Mouse (Mus musculus): ENCODE measurements around the gene Nipa1.

The Nipa1 gene

DNA sequence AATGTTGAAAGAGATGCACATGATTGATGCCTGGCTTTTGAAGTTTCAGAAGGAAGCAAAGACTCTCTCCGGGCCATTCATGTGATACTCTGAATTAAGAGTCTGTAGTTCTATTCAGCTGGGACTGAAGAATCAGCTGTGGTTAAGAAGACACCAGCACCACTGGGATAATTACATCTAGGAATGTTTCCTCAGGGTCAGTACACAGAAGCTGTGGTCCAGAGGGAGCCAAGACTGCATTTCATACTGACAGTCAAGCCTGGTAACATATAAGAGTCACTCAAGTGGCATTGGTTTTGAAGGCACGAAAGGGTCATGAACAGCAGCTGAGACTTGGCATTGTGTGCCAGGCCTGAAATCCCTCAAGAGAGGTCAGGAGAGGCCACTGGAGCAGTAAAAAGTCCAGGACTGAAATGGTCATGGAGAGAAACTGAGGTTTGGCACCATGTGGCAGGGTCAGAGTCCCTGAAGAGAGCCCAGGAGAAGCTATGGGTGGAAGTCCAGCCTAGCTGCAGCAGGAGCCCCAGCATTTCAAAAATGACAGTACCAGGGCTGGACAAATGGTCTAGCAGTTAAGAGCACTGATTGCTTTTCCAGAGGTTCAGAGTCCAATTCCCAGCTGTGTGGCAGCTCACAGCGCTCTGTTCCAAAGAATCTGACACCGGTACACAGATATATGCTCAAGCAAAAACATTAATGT is 9.3 kb downstream of the Nipa1 start:
- DNase-seq (ENCODE audit: low spot score), result no peak

DNA sequence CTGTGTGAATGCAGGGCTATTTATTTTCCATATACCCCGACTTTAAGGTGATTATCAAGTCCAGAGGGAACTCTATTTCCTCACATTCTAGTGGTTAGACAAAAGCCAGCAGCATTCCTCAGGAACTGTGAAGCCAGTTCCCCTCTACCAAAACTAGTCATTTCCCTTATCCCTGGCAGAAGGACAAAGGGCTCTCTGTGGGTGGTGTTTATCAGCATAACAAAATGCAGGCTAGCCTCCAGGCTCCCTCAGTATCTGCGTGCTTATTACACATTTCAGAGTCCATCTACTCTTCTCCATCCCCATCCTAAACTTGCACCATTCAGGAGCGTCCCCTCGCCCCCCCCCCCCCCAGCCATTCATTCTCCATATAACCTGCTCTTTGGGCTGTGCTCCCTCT is 20.8 kb downstream of the Nipa1 start:
- no peak for DNase-seq (ENCODE audit: low spot score)

DNA sequence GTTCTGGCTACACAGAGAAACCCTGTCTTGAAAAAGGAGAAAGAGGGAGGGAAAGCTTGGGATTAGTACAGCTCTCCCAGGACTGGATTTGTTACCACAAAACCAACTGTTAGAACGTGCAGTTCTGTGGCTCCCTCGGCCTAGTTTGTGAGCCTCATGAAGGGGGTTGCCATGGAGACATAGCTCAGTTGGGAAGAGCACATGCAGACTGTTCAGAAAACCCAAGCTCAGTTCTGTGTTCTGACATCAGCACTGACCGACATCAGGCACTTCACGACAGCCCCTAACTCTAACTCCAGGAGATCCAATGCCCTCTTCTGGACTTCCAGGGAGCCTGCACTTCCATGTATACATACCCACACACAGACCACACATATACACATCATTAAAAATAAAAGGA is 24.7 kb downstream of the Nipa1 start:
- no peak for DNase-seq (ENCODE audit: low spot score)

DNA sequence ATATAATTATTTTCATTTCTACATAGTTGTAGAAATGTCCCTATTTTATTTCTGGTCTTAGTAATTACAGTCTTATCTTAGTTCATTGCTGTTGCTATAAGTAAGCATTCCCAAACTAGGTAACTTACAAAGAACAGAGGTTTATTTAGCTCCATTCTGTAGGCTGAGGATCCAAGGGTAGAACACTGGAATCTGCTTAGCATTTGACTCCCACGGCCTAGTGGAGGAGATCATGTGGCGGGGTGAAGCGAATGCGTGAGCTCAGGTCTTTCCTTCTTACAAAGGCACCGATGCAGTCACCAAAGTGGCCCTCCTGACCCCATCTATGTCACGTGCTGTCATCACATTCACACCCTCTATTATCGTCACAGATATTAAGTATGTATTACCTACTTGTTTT is 27.9 kb downstream of the Nipa1 start:
- no peak for DNase-seq (ENCODE audit: low spot score)

DNA sequence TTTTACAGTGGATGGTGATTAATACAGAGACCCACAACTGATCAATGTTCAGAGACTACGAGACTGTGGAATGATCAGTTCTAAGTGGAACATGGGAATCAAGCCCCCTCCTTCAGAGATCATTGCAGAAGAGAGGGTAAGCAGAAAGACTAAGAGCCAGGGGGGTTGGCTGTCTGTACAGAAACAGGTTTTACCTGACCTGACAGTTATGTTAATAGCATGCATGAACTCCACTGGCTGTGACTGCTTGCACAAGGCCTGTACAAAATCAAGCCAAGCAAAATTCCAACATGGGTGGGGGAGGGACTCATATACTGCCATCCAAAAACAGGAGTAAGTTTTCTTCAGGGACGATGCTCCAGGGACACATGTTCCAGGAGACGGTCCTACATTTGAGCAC is 28.6 kb downstream of the Nipa1 start:
- no peak for DNase-seq (ENCODE audit: low spot score)

DNA sequence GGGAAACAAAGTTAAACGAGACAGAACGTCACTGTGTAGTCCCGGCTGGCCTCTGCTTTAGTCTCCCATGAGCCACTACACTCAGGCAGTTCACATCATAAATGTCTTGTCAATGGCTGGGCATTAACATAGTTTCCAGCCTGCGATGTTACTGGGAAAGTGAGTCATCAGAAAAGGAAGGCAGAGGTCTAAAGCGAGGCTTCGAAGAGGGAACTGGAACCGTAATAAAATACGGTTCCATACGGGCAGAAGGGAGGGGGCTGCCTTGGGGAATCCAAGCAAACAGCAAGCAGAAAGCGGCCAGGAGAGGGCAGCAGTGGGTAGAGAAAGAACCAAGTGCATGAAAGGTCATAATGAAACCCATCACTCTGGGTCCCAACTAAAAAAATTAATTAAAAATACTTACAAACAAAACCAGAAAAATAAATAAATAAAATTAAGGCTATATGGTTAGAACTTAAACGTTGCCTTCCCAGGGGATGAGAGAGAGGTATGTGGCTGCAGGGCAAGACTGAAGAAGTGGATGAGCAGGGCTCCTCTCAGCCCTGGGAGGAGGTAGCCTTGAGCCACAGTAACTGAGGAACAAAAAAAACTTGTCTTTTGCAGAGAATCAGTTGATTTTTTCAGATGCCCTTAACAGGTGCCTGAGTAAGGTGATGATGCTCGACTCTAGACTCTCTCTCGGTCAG is 33.1 kb downstream of the Nipa1 start:
- DNase-seq (ENCODE audit: low spot score), result peak; percentile 49

DNA sequence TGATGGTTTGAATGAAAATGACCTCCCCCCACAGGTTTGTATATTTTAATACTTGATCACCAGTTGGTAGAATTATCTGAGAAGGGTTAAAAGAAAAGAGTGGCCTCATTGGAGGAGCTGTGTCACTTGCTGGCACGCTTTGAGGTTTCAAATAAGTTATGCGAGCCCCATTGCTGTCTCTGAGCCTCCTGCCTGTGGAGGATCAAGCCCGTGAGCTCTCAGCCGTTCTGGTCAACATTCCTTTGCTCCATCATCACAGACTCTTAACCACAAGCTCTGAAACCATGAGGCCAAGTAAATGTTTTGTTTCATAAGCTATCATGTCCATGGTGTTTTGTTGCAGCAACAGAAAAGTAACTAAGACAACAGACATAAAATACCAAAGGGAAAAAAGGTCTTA is 35.0 kb downstream of the Nipa1 start:
- no peak for DNase-seq (ENCODE audit: low spot score)

DNA sequence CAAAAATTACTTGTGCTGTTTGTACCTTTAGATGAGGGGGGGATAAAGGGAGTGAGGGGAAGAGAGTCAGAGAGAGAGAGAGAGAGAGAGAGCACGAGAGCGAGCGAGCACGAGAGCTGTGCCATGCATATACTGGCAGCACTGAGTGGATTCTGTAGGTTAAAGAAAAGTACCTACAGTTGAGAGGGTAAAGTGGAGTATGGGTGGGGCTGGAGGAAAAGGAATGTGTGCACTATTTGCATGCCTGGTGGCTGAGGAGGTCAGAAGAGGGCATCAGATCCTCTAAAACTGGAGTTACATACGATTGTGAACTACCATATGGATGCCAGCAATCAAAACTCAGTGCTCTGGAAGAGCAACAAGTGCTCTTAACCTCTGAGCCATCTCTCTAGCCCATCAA is 36.6 kb downstream of the Nipa1 start:
- no peak for DNase-seq (ENCODE audit: low spot score)

DNA sequence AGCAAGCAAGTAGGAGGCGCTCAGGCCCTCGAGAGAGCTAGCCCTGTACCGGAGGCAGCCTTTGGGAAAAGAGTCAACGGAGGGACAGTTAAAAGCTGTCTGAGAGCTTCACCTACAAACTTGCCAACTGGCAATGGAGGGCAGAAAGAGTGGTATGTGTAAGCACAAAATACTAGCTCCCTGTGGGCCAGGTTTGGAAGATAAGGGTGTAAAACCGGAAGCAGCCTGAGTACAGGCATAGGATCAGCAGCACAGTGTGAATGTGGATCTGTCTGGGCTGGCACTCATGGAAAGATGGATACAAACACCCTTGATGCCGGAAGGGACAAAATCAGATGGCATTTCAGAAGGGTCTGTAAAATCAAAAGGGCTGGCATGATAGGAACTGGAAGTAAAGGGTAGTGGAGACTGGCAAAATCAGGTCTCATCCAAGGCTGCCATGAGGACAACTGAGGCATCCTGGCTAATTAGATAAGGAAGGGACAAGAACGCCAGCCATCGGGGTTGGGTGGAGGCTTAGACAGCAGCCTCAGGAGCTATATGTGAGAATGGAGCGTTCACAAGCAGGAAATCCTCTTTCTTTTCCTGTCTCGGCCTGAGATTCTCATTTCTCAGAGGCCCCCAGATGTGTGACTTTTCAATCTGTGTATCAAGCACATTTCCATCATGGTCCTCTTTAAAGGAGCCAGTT is 37.6 kb downstream of the Nipa1 start:
- DNase-seq (ENCODE audit: low spot score), result no peak

DNA sequence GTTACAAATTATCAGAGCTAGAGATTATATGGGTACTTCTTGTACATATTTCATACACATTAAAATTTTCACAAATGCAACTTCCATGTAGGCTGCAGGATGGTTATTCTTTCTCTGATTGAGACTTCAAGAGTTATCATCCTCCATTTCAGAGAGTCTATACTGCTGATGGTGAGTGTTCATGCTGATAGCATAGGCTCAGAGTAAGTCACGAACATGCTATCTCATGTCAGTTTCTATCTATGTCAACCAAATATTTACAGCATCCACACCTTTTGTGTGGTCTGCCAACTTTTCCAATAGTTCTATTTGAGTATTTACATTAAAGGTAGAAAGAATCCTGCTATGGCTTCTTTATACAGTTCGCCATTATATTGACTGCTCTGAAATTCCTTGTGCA is 38.2 kb downstream of the Nipa1 start:
- no peak for DNase-seq (ENCODE audit: low spot score)

DNA sequence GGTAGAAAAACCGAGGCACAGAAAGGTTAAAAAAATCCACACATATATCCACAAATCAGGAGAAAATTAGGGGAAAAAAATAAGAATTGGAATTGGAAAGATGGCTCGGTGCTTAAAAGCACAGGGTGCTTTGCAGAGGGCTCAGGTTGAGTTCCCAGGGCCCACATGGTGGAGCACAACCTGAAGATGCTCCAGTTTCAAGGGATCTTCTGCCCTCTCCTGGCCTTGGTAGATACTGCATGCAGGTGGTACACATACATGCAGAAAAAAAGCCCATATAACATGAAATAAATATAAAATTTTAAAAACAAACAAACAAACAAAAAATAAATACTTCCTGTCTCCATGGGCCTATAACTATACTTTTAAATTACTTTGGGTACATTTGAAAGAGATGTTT is 45.3 kb downstream of the Nipa1 start:
- no peak for DNase-seq (ENCODE audit: low spot score)

DNA sequence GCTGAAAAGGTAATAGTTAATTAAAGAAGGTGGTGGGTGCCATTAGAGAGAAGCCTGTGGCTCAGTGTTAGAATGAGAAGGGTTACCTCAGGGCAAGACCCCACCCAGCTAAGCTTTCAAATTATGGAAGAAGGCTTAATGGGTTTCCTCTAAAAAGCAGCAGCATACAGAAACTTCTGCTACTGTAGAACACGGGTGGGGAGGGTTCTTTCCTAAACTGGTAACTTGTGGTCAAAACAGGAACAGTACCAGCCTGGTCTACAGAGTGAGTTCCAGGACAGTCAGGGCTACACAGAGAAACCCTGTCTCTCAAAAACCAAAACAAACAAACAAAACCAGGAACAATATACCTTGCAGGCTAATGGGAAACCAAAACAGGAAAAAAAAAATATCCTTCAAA is 50.3 kb downstream of the Nipa1 start:
- no peak for DNase-seq (ENCODE audit: low spot score)

DNA sequence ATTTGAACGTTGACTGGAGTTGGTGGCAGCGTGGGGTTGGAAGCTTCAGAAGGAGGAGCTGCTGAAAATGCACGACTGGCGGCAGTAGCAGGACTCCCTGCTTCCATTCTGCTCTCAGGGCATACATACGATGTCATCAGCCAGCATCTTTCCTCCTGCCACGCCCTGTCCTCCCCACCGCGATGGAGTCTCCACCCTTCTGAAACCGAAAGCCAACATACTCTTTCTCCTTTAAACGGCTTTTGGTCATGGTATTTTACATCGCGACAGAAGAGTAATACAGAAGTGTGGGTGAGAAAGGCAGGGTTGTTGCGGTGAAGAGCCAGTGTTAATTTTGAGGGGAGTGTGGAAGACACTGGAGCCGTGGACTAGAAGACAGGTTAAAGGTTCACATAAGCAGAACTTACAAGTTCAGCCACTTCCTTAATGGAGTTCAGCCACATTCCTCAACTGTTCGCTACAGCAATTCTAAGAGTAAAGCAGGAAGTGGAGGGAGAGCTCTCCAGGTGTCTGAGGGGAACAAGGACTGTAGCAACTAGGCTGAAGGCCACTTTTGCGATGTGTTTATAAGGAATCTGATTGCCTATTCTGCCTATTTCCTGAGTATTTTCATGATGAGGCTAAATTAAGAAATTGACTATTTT is 51.4 kb downstream of the Nipa1 start:
- no peak for DNase-seq (ENCODE audit: low spot score)

DNA sequence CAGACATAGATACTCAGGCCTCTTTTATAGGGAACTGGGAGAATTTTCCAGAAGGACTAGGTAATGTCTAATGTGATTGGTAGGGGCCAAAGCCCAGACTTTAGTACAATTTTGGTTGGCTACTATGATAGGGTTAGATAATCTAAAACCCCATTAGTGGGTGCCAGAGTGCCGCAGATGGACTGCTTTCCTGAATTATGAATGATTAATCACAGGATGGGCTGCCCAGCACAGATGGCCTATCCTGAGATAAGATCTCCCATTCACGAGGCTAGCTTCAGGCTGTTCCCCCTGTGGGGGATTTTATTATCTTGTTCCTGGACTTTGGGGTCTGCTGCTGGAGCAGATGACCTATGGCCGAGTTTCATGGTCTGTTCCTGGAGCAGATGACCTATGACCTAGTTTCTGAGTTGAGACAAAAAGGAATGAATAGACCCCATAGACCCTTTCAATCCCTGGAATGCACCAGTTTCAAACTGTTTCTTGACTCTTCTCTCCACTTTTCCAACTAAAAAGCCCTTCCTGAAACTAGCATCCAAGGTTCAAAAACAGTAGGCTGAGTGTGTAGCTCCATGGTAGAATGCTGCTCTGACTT is 52.8 kb downstream of the Nipa1 start:
- DNase-seq (ENCODE audit: low spot score), result no peak

DNA sequence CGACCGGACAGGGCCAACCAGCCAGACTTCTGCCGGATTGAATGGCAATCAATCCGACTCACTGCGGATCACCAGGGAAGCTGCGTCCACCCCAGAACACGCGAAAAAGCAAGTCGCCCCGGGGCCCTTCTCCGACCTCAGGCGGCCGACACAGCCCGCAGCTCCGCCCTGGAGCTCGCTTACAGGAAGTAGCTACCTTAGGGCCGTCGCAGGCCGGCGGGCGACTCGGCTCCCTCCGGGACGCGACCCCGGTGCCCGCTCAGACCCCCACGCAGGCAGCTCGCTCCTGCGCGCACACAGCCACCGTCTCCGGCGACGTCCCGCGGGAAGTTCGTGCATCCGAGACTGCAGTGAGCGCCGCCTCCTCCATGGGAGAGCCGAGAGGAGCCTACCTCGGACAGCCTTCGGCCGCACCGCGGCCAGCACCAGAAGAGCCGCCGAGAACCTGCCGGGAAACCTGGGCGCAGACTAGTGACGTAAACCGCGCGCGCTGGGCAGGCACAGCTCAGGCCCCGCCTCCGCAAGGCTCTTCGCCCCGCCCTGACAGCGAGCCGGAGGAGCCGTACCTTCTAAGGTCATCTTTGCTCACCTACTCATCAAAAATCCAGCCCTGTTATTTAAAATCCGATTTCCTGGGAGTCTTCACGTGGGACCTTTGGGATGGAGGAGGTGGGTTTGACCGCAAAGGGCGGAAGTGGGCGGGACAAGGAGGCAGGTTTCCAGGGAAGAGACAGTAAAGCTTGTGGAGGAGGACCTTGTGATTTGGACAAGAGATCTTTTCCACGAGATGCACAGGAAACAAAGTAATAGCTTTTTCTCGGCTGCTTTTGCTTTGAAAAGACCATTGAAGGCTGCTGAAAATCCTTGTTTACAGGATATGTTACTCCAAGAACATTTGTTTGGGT is 57.5 kb downstream of the Nipa1 start, which contains the start of gene Nipa2:
TSS of gene Nipa2 (minus strand) at position 473 of the 905 bp plus-strand sequence.
- peak; percentile 88 for DNase-seq (ENCODE audit: low spot score)

DNA sequence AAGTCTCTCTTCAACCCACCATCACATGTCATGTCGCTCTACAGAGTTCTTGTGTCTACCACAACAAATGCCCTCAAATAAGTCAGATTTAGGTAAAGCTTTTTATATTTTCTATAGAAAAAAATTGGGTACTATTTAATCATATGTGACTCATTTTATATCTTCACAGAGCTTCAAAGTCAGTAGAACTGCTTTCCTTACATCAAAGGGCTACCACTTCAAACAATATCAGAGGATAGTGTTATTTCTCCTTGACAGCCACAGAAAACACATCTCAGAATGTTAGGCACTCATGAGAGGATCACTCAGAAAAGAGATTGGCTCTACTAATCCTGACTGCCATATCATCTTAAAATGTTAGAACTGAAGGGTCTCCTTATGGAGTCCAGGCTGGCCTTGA is 59.2 kb downstream of the Nipa1 start:
- no peak for DNase-seq (ENCODE audit: low spot score)

DNA sequence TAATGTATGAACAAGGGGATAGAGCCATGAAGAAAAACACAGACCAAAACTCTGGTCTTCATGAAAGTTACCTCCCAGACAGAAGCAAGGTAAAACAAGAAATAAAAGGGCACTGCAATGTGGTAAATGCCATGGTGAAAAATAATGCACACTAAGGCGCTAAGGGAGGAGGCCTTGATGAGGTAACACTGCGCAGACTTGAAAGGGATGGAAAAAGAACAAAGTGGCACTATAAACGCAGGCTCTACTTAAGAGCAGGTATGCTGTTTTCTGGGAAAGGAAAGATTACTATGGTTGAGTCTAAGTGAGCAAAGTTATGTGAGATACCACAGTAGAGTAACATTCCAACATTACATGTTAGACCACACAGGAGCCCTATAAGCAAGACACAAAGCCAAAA is 60.0 kb downstream of the Nipa1 start:
- DNase-seq (ENCODE audit: low spot score), result no peak

DNA sequence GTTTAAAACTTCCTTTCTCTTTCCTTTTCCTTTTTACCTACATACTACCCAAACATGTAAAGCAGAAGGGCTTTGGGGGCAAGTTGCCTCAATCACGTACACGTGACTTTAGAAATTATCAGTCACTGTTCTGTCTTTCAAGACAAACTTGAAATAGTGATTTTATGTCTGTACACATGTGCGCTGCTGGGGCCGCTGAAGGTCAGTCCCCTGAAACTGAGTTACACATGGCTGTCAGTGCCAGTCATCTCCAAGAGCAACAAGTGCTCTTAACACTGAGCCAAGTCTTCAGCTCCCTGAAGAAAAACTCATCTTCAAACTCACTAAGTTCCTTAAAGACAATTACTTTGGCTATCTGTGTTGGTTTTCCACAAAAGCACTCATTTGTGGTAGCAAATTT is 61.8 kb downstream of the Nipa1 start:
- DNase-seq (ENCODE audit: low spot score), result no peak

DNA sequence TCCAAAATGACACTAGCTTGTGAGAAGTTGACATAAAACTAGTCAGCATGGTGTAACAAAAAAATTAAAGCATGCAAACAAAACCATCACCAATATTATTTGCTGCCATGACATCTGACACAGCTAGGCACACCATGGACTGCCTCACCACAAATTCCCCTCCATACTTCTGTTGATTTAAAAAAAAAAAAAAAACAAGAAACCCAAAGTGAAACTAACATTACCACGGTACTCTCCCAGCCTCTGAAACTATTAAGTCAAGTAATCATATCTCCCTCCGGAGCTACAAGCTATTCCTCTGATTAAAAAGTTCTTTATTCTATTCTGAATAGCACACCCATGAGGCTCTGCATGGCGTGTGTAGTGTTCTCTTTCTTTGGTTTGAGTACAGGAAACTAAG is 62.6 kb downstream of the Nipa1 start:
- no peak for DNase-seq (ENCODE audit: low spot score)

DNA sequence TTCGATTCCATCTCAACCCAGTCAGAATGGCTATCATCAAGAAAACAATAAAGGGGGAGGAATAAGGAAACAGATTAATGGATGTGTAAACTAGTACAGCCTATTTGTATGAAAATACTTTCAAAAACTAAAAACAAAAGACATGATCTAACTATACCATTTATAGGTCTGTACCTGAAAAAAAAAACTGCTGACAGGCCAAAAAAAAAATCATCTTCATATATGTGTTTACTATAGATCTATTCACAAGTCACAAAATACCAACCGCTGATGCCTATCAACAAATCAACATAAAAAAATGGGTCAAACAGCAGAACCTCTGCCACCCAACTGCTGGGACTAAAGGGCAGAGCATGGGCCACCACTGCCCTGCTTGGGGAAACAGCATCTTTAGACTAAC is 63.7 kb downstream of the Nipa1 start:
- DNase-seq (ENCODE audit: low spot score), result no peak

DNA sequence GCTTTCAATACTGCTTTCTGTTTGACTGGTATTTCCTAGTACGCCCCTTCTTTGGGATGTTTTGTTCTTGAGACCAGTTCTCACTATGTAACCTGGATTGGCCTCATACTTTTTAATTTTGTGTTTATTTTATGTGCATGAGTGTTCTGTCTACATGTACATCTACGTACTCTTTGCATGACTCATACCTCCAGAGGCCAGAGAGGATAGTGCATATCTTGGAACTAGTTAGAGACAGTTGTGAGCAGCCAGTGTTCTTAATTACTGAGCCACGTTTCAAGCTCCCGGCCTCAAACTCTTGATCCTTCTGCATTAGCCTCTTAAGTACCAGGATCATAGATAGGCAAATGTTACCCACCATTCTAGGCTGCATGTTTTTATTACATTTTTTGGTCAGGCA is 81.4 kb downstream of the Nipa1 start:
- no peak for DNase-seq (ENCODE audit: low spot score)
